Mouse (Mus musculus) mesoderm, embryonic 11.5 days (tissue): ENCODE results near the gene Lingo1.

ENCODE experiments used
- DNase-seq: peaks from one replicate; pipeline ENCODE4 v3.0.0-alpha.2; 2012; ENCODE audit warnings: low read depth, low spot score

The Lingo1 gene

DNA sequence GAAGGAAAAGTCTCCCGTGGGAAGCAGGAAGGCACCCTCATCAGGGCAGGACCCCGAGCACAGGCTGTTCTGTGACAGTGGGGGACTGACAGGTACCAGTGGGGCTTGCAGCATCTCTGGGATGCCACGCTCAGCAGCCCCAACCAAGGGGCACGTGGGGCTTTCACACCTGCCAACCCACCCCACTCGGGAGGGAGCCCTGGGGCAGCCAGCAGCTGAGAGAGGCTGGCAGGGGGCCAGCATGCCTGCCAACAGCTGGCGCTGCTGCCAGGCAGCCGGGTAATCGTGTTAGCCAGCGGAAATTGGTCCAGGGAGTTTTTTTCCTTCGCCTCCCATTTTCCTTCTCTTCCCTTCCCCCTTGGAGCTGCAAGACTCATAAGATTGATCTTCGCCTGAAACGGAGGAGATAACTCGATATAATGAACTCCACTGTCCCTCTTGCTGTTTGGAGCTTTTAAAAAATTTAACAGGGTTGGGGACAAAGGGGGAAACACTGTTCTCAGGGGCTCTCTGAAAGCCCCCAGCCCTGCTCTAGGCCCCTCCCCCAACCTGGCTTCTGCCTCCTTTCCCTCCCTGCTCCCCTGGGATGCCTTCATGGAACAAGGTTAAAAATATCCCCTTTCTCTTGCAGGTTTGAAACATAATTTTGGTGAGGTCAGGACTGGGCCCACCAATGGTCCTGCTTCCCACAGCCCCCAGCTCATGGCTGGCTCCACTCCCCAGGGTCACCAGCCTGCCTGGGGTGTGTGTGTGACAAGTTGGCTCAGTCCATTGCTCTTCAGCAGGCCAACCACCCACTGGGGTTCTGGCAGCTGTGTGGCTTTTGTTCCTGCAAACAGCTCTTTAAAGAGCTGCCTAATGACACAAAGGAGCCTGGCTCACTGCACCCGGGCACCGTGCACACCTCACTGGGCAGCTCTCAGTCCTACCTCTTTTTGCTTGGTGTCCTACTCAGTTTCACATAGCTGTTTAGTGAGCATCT, 68.3 kb downstream of the Lingo1 start:
- no peak for DNase-seq

DNA sequence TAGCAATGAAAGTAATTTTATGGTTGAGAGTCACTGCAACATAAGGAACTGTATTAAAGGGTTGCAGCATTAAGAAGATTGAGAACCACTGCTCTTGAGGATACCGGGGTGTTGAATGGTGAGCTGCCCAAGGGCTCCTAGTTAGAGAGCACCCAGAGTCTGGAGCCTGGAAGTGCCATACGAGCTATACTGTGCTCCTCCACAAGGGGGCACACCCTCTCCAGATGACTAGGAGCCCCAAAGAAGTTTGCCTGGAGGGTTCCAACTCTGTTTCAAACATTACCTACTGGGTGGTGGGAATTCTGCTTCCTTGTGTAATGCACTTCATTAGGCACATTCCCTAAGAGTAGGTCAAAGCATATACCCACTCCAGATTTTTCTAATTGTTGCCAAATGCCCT, 70.5 kb downstream of the Lingo1 start:
- peak; percentile 59 for DNase-seq

DNA sequence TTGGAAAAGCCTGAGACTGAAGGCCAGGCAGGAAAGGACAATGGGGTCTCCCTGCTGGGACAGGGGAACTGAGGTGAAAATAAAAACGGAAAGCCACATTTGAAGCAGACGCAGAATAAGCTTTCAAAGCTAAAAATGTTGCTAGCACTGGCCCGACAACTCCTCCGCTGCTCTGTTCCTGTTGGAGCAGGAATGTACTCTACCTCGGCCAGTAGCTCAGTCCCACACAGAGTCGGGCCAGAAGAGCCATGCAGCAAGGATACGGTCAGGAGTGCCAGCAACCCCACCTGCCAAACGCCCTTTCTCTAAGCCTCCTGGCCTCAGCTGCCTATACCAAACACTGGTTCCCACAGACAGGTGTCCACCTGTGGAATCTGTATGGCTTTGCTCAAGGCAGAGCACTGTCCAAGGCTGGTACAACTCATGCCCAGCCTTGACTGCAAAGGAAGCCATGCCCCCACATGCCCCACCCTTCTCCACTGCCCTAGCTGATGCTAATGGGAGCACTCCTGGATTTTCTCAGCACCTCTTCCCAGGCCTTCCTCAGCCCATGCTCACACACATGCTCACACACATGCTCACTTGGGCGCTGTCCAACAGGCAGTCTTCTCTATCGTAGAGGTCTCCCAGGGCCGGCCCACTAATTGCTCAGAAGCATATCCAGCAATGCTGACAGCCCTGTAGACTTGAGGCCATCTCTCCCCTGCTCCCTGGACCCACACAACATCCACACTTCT, 74.0 kb downstream of the Lingo1 start:
- no peak for DNase-seq

DNA sequence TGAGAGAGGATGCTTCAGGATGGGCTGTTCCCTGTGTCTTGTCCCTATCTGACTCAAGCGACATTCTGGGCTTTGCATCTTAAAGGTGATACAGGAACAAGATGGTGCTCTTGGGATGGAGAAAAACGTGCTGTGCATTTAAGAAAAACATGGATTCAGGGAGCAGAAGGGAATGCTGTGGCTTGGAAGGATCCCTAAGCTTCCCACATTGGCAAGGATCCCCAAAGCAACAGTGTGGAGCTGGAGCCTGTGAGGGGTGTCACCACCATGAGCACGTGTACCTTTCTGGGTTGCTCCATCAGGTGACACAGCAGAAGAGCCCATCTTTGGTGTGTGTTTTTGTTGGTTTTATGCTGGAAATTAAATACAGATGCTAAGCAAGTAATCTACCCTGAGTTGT, 77.3 kb downstream of the Lingo1 start:
- no peak for DNase-seq

DNA sequence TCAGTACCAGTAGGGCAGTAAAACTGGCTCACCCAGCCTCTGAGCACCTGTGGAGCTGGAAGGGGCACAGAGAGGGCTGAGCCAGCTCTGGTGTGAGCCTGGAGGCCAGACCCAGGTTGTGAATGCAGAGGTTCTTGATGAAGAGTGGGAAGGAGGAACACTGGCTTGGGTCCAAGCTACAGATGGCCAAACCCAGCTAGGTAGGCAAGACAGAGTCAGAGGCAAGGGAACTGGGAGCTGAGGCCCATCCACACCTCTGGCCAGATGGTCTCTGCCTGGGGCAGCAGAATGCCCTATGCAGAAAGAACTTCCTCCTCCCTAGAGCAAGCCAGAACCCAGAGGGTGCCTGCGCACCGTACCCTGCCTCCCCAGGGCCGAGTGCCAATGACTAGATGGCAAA, 79.7 kb downstream of the Lingo1 start:
- no peak for DNase-seq

DNA sequence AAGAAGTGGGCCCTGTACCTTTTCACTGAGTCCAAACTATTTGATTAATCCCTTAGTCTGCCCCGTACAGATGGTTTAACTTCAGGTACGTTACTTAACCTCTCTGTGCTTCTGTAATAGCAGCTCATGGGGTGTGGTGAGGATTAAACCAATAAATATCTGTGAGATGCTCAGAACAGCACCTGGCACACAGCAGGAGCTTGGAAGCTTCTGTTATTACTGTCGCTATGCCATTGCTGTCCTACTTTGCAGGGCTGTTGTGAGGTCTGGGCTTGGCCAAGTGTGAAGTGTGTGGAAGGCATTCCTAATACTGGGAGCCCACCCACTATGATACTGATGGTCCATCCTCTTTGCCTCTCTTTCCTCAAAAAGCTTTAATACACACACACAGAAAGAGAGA, 80.2 kb downstream of the Lingo1 start:
- no peak for DNase-seq

DNA sequence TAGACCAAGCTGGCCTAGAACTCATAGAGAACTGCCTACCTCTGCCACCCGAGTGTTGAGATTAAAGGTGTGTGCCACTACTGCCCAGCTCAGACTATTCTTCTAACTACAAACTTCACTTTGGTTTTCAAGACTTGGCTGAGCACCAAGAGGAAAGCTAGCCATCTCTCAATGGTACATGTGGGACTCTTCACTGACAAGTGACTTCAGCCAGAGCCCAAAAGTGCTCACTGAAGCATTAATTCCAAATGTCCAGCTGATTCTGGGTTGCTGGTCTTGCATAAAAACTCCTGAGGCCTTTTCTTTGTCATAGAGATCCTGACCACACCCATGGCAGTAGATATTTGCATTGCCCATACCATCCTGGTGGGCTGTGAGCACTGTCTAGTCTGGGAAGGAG, 81.9 kb downstream of the Lingo1 start:
- DNase-seq, result no peak

DNA sequence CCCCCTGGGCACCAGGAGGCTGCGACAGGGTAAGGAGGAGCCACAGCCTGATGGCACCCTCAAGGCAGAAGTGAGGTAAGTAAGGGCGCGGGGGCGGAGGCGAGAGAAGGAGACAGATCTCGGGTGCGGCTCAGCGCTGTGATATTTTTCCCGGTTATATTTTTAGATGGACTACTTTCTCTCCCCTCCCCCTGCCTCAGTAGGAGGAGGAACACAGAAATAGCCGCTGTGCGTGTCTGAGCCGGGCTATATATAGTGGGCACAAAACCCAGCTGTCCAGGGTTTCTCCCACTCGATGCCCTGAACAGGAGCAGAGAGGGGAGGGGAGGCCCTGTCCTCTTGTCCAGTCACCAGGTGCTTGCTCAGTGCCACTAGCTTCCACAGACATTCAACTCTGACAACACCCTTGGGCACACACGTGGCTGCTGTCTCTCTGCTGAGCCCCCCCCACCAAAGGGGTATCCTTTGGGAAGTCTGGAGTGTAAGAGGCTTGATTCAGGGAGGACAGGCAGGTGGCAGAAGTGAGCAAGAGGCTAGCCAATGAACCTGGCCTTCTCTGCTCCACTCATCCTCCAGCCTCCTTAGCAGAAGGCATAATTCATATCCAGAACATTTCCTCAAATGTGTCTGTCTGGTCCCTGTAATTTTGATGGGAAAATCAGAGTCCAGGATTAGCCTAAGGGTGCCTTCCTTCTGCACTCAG, 83.5 kb downstream of the Lingo1 start:
- no peak for DNase-seq

DNA sequence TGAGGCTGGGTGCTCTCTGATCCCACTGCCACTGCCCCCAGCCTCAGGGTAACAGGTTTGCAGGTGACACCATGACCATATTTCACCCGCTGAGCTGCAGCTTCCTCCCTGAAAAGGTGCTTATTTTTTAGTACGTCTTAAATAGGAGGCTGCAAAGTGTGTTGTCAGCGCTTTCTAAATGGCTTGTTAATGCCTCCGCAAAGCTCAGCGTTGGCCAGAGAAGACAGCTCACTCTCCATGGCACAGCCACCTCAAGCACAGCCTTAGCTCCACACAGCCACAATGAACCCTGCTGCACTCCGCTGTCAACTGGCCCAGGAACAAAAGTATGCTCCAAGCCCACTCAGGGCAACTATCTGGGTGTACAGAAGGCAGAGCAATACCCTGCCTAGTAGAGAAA, 85.3 kb downstream of the Lingo1 start:
- no peak for DNase-seq

DNA sequence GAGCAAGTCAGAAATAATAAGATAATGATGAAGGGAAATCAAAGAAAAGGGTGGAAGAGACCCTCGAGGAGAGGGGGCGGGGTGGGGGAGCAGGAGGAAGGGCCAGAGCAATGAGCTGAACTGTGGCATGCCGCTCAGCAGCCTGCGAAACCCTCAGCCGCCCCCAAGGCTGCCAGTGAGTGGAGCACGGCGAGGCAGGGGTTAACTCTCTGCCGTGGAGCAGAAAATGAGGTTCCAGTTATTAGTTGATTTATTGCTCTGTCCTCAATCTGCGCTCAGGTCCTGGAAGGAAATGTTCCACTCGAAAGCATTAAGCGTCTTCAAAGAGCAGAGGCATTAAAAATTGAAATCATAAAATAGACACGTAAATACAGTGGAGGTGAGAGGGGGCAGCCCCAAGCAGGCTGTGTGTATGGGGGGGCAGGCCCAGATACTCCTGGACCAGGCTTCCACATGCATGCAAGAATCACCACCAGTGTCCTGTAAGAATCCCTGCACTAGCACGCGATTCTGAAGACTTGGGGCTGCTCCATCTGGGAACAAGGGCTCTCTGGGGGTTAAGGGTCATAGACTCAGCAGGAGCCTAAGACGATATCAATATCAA, 89.7 kb downstream of the Lingo1 start:
- peak; percentile 52 for DNase-seq

DNA sequence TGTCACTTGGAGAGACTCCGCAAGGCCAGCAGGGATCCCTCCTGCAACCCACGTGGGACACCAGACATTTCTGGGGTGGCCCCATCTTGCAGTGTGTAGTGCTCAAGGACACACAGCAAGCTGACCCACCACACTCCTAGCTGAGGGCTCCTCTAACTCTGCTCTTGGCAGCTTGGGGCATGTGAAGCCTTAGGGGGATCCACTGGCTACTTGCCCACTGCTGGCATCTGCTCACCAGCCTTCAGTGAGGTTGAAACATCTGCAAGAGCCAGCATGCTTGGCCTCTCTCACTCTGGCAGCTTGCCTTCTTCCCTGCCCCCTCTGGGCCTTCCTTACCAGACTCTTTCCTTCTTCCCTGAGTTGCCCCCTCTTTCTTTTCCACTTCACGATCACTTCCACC, 94.9 kb downstream of the Lingo1 start:
- no peak for DNase-seq

DNA sequence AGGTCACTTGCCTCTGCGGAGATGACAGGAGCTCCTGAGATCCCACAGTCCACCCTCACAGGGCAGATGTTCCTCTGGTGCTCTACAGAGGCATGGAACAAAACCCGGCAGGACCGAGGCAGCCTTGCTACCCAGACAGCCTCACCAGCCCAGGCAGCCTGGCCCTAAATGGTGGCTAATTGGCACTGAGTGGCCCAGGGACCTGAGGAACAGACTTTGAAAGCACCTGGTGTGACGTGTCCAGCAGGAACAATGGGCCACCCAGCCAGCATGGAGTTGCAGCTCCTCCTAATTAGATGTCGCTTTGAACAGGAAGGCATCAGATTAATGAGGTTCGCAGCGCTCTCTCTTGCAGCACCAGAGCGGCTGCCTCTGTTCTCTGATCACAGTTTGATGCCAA, 95.4 kb downstream of the Lingo1 start:
- no peak for DNase-seq

DNA sequence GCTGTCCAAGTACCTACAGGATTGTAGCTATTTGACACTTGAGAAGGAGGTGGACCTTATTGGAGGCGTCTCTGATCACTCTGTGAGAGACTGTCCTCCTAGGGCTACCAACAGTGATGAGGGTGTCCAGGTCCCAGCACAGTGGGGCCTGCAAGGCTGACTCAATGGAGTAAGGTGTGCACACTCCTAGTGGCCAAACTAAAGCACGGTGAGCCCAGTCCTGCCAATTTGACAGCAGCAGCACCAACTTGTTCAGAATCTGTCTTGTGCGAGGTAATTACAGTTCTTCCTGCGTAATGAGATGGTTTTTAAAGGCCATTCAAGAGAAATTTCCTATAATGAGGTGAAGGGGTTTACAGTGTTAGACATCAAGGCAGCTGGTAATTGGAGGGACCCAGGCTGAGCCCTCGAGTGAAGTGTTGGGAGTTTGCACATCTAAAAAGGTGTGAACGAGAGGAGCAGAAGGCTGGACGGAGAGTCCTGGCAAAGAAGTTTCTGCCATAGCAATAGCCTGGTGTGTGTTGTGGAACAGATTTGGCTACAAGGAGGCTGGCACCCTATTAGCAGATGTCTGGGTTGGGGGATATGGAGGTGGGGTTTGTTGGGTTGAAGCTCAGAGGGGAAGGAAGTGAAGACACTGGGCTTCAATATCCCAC, 97.4 kb downstream of the Lingo1 start:
- DNase-seq, result no peak

DNA sequence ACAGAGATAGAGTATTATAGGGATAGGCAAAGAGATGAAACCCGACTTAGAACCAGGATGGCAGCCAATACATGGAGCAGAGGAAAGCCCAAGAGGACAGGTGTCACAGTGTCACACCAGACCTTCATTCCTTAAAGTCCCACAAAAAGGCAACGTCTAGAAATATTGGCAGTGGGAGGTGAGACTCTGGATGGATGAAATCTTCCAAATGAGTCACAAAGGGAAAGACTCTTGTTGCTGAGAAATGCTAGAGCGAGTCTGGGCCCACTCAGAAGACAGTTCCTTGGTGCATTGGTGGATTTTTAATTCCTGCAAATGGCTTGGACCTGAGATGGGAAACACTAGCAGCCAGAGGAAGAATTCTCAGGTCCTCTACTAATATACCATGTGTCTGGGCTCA, 102.2 kb downstream of the Lingo1 start:
- no peak for DNase-seq

DNA sequence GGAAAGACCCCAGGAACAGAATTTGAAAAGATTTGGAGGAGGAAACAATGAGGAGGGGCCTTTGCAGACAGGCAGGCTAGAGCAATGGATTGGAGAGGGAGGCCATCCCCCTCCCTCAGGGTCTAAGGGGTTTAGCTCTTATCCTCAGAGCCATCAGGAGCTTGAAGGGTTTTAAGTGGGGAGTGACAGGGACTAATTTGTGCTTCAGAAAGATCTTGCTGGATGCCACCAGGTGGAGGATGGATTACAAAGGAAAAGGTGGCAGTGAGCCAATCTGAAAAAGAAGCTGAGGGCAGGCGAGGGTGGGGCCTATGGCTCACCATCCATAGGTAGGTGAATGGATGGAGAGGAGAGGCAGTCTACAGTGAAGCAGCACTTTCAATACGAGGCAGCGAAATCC, 105.0 kb downstream of the Lingo1 start:
- DNase-seq, result no peak

DNA sequence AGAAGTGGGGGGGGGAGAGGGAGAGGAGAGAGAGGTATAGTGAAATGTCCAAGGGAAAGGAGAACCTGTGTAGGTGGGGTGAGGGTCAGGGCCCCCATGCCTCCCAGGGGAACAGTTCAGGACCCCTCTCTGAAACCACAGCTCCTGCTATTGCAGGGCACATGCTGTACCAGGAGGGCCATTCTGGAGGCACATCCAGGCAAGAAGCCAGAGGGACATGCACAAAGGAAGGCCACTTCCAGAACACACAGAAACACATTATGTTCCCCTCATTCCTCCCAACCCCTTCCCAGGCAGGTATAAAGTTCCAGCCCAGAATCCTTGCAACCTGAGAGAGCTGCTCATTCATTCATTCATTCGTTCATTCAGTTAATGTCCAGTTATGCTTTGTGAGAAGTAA, 105.6 kb downstream of the Lingo1 start:
- DNase-seq, result no peak

DNA sequence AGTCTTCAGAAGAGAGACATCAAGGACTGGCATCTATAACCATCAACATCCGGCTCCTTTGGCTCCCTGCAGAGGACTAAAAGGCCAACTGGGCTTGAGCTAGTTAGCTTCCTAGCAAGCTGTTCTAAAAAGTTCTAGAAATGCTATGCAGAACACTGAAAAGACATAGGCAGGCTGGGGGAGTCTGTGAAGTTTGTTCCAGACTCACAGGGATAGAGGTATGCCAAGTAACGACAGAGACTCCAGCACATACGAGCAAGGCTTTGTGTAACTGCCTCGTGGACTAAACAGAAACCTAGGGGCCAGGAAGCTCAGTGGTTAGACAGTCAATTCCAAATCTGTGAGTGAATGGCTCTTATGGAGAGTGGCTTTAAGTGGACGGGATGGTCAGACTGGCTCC, 108.8 kb downstream of the Lingo1 start:
- DNase-seq, result no peak

DNA sequence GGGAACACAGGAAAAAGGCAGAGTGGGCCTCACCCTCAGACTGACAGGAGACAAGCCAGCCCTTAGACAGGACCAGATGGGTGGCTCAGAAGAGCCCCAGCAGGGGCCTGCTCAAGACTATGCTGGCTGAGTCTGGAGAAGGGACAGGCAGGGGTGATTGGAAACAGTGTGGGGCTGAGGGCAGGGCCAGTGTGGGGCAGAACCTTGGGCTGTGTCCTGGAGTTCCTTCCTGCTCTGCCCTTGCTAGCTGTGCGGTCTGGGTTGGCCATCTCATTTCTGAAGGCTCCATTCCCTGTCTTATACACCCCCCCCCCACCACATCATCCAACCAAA, 109.2 kb downstream of the Lingo1 start:
- no peak for DNase-seq

DNA sequence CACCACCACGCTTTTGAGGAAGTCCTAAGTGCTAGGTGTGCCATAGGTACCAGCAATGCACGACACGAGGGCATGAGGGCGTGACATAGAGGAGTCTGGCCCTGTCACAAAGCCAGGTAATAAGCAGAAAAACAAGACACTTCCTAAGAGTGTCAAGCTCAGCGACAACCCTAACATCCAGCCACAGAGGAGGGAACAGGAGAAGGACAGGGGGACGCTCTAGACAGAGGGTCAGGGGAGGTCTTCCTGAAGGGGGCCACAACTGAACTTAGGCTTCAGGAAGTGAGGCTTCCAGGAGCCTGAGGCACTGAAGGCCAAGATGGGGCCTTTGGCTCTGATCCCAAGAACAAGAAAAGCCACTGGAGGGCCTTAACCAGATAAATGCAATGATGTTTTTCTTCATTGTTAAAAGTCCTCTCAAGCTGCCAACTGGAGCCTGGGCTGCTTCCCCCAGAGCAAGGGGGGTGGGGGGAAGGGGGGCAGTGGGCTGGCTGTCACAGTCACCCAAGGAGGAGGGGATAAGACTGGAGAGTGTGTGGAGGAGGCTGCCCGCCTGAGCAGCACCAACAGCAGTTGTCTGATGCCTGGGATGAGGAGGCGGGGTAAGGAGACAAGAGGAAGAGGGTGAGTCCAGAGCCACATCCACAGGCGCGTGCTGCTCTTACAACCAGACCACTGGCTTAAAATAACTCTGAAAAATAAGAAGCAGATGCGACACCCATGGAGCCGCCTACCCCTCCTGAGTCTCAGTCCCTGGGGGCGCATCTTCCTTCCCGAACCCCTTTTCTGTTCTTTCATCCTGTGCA, 109.7 kb downstream of the Lingo1 start:
- peak; percentile 18 for DNase-seq

DNA sequence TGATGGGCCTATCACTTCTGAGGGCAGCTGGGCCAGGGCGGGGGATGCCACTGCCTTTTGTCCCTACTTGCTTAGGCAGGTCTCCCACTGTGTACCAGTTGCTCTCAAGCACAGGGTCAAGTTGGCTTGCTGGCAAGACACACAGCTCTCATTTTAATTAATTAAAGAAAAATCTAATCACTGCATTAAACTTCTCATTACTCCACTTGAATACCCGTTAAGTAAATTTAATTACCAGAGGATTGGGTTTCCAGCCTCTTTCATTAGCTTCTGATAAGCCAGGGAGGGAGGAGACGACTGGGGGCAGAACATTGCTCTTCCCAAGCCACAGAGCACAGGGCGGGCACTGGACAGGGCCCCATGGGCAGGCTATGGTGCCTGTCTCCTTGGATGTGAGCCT, 113.4 kb downstream of the Lingo1 start:
- DNase-seq, result no peak

DNA sequence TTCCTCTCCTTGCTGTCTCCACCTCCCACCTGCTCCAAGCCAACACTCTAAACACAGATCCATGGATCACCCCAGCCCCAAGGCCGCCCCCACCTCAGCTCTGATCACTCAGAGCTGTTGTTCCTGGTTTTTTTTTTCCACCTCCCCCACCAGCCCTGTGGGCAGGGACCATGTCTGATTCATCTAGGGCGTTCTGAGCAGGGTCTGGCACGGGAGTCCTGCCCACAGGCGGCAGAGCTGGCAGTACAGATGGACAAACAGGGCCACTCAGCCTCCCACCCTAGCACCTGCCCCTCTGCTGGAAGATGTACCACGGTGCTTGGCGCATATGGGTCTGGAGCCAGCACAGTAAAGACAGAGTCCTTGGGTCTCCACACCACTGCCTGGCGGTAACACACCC, 114.3 kb downstream of the Lingo1 start:
- no peak for DNase-seq
